Mouse (Mus musculus) liver, embryonic 14.5 days (tissue): ENCODE results near the gene Trmt1l. TPM values are rescaled to one million over a fixed set of nuclear protein-coding genes. Genes with fewer than 3 reads are reported as not detected.

ENCODE experiments used
- ATAC-seq: fragments of 200-750 bp; cut with Nextera tagmentation; 2 replicates; pipeline ENCODE4 v1.8.0; 2017; ENCODE audit warnings: moderate number of reproducible peaks, mild to moderate bottlenecking, moderate library complexity; ENCODE audit not compliant: insufficient read depth
- DNase-seq, 3 experiments: peaks; one replicate each; pipeline ENCODE4 v3.0.0-alpha.2; 2012 to 2013; ENCODE audit warnings: low read depth in 3 of 3, low spot score in 3 of 3
- H3K27ac ChIP-seq: fragments of 300-500 bp; sonication (generic); 2 replicates; pipeline ENCODE4 v1.5.1; 2014; ENCODE audit warnings: moderate library complexity, mild to moderate bottlenecking, control low read depth, inconsistent platforms
- H3K27me3 ChIP-seq: fragments of 300-500 bp; sonication (generic); 2 replicates; pipeline ENCODE4 v1.6.1; 2014; ENCODE audit warnings: mild to moderate bottlenecking, low read length, moderate library complexity; ENCODE audit not compliant: control insufficient read depth, insufficient read depth
- H3K36me3 ChIP-seq: fragments of 300-500 bp; sonication (generic); replicated peaks from 2 replicates; pipeline ENCODE4 v1.6.1; 2014; ENCODE audit warnings: low read depth; ENCODE audit not compliant: control insufficient read depth, insufficient read depth
- H3K4me1 ChIP-seq, 2 experiments: fragments of 200-500 bp in 1 of 2; fragments of 300-500 bp in 1 of 2; sonication (generic) in 1 of 2; replicated peaks; 2 replicates each; pipeline ENCODE4 v1.6.1; 2012 to 2014; ENCODE audit warnings: antibody characterized with exemption in 1 of 2, inconsistent platforms in 1 of 2, low read length in 1 of 2; ENCODE audit not compliant: control insufficient read depth in 2 of 2, insufficient read depth in 2 of 2
- H3K4me2 ChIP-seq: fragments of 300-500 bp; sonication (generic); 2 replicates; pipeline ENCODE4 v1.6.1; 2014; ENCODE audit warnings: low read depth, mild to moderate bottlenecking, control low read depth, moderate library complexity
- H3K4me3 ChIP-seq, 2 experiments: fragments of 200-500 bp in 1 of 2; fragments of 300-500 bp in 1 of 2; sonication (generic) in 1 of 2; 2 replicates each; pipeline ENCODE4 v1.5.1; 2012 to 2014; ENCODE audit warnings: low read depth in 2 of 2, low read length in 2 of 2, mild to moderate bottlenecking in 2 of 2, control low read depth in 1 of 2, inconsistent platforms in 1 of 2, moderate library complexity in 1 of 2; ENCODE audit not compliant: insufficient read depth in 1 of 2
- H3K9ac ChIP-seq: fragments of 300-500 bp; sonication (generic); replicated peaks from 2 replicates; pipeline ENCODE4 v1.6.1; 2014; ENCODE audit warnings: mild to moderate bottlenecking, control low read depth, moderate library complexity
- H3K9me3 ChIP-seq: fragments of 300-500 bp; sonication (generic); 2 replicates; pipeline ENCODE4 v1.6.1; 2016; ENCODE audit warnings: low read length, mixed read lengths; ENCODE audit not compliant: control insufficient read depth
- CTCF ChIP-seq: IDR thresholded peaks from 2 replicates; pipeline ENCODE4 v1.5.1; 2016; ENCODE audit warnings: antibody characterized with exemption, low read depth, control low read depth
- EP300 ChIP-seq: IDR thresholded peaks from 2 replicates; pipeline ENCODE4 v1.6.1; 2016; ENCODE audit warnings: antibody characterized with exemption, low read depth
- WGBS: fragments of 180-500 bp; shearing (Covaris S2); extraction: QIAGEN DNeasy Blood & Tissue Kit; methylation state at CpG from one replicate; pipeline ENCODE4 v1.1.7; 2014; ENCODE audit not compliant: insufficient replicate concordance; 5-methylcytosine and 5-hydroxymethylcytosine counted together
- polyA plus RNA-seq, 2 experiments: library from polyadenylated mRNA; depleted of rRNA in 1 of 2; stranded (reverse) in 1 of 2; unstranded in 1 of 2; fragments of >200 nt; fragmentation: Nextera tagmentation in 1 of 2; extraction: Ambion mirVana in 1 of 2; gene quantifications; 2 replicates each; pipeline versions ENCODE4 v1.2.1 to v1.2.3; 2012 to 2014

Trmt1l gene
- polyA plus RNA-seq, 2 experiments: 9.8 to 11.8 TPM

- no peak overlapping the region for H3K27ac ChIP-seq
- H3K9me3 ChIP-seq: no peaks in the 10 kb centered on the region
- WGBS: 86% methylated on average over 11 of the region's 11 CpGs
- no peak overlapping the region for H3K9ac ChIP-seq
- H3K27me3 ChIP-seq: no peaks in the 10 kb centered on the region
- DNase-seq (no peak), ATAC-seq (no peak)
- no peaks in the 10 kb centered on the region for H3K4me1 ChIP-seq
- TF ChIP-seq CTCF: no peak
- no peak for TF ChIP-seq EP300
- H3K4me2 ChIP-seq: no peak overlapping the region
- H3K4me3 ChIP-seq: no peak overlapping the region
- peaks cover 26% of the 10 kb centered on the region for H3K36me3 ChIP-seq
Measured at GRCm38 (mm10) chr1:151451946-151452345, 23.6 kb downstream of the Trmt1l start.

GRCm38 (mm10) chr1:151457087-151457486 lies 28.7 kb downstream of the Trmt1l start:
- WGBS: 29% methylated on average over 5 of the region's 5 CpGs
- Histone ChIP-seq H3K4me1 (no peaks in the 10 kb centered on the region), H3K27ac (no peak overlapping the region), H3K4me3 (no peak overlapping the region), H3K36me3 (peaks cover 22% of the 10 kb centered on the region), H3K9ac (no peak overlapping the region), H3K9me3 (no peaks in the 10 kb centered on the region), H3K4me2 (no peak overlapping the region), H3K27me3 (no peaks in the 10 kb centered on the region)
- TF ChIP-seq CTCF: no peak
- no peak for TF ChIP-seq EP300
- ATAC-seq: no peak
- DNase-seq: no peak

- DNase-seq (no peak), ATAC-seq (no peak)
- Histone ChIP-seq H3K4me2 (no peak overlapping the region), H3K9me3 (no peaks in the 10 kb centered on the region), H3K9ac (no peak overlapping the region), H3K4me3 (no peak overlapping the region), H3K27ac (no peak overlapping the region), H3K4me1 (no peaks in the 10 kb centered on the region), H3K27me3 (no peaks in the 10 kb centered on the region), H3K36me3 (peaks cover 11% of the 10 kb centered on the region)
- WGBS: 83% methylated on average over 9 of the region's 9 CpGs
- TF ChIP-seq CTCF (peak; percentile 41; the same call in 1 of the 2 replicates), EP300 (no peak)
Measured at GRCm38 (mm10) chr1:151461265-151461664, 32.9 kb downstream of the Trmt1l start.

GRCm38 (mm10) chr1:151464914-151465313 lies 36.6 kb downstream of the Trmt1l start:
- peaks cover 0 to 2% of the 10 kb centered on the region in 2 experiments; a peak in 1 of 4 replicates for H3K4me1 ChIP-seq
- H3K4me2 ChIP-seq: no peak overlapping the region
- no peaks in the 10 kb centered on the region for H3K36me3 ChIP-seq
- H3K27ac ChIP-seq: no peak overlapping the region
- no peak overlapping the region for H3K4me3 ChIP-seq
- ATAC-seq: no peak
- H3K27me3 ChIP-seq: no peaks in the 10 kb centered on the region
- WGBS: 61% methylated on average over 4 of the region's 4 CpGs
- TF ChIP-seq EP300 (no peak), CTCF (no peak)
- no peak overlapping the region for H3K9ac ChIP-seq
- H3K9me3 ChIP-seq: no peaks in the 10 kb centered on the region
- no peak for DNase-seq

GRCm38 (mm10) chr1:151466571-151466970 lies 38.2 kb downstream of the Trmt1l start:
- no peaks in the 10 kb centered on the region for H3K9me3 ChIP-seq
- peaks cover 0 to 2% of the 10 kb centered on the region in 2 experiments; a peak in 1 of 4 replicates for H3K4me1 ChIP-seq
- ATAC-seq: no peak
- H3K4me3 ChIP-seq: no peak overlapping the region
- H3K9ac ChIP-seq: no peak overlapping the region
- TF ChIP-seq EP300: no peak
- TF ChIP-seq CTCF: no peak
- 77% methylated on average over 4 of the region's 4 CpGs for WGBS
- DNase-seq: no peak
- no peaks in the 10 kb centered on the region for H3K27me3 ChIP-seq
- H3K27ac ChIP-seq: no peak overlapping the region
- no peak overlapping the region for H3K4me2 ChIP-seq
- peaks cover 6% of the 10 kb centered on the region; the same call in 1 of the 2 replicates for H3K36me3 ChIP-seq
